Mouse (Mus musculus): ENCODE measurements around the gene Mrgprh. TPM values are rescaled to one million over a fixed set of nuclear protein-coding genes. Genes with fewer than 3 reads are reported as not detected.

Gene Mrgprh
- polyA plus RNA-seq, 1 experiment = not detected

DNA sequence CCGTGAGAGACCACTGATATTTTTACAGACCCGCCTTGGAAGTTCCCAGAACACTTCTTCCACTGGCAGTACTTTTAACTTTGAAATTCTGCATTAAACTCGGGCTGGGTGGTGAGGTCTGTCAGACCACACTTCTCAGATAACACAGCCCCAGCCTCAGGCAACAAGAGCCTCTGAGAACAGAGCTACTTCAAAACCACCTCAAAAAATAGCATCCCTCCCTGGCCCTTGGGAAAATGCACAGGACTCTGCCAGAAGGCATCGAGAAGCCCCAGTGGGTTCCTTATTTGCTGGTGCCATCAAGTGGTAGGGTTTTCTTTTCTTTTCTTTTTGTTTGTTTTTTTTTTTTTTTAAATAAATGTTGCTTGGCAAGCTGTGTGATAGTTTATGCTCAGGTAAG, 7.2 kb upstream of the Mrgprh start:
- H3K4me3 ChIP-seq (ENCODE audit: low read depth, low read length) = no peak overlapping the region
- H3K27ac ChIP-seq (ENCODE audit: insufficient read depth, low read length) = no peak overlapping the region
- H3K27me3 ChIP-seq (ENCODE audit: control insufficient read depth, insufficient read depth, low read length, poor library complexity, severe bottlenecking) = no peaks in the 10 kb centered on the region
- H3K4me1 ChIP-seq (ENCODE audit: control insufficient read depth, insufficient read depth, low read length) = peaks cover 1% of the 10 kb centered on the region
- no peaks in the 10 kb centered on the region for H3K36me3 ChIP-seq (ENCODE audit: control insufficient read depth, insufficient read depth, low read length, poor library complexity, severe bottlenecking)
- no peak overlapping the region for H3K9ac ChIP-seq (ENCODE audit: low read depth, poor library complexity, severe bottlenecking)
- TF ChIP-seq CTCF (IDR thresholded peaks at IDR 0.05; ENCODE audit: low read depth, low read length) (no peak), EP300 (IDR thresholded peaks at IDR 0.05; ENCODE audit: insufficient read depth, low read depth, low read length) (no peak), POLR2A (IDR thresholded peaks at IDR 0.05; ENCODE audit: insufficient read depth, low read length) (no peak)
- H3K9me3 ChIP-seq (replicated peaks; ENCODE audit: control insufficient read depth, insufficient read depth, low read length, poor library complexity, severe bottlenecking) = no peaks in the 10 kb centered on the region

DNA sequence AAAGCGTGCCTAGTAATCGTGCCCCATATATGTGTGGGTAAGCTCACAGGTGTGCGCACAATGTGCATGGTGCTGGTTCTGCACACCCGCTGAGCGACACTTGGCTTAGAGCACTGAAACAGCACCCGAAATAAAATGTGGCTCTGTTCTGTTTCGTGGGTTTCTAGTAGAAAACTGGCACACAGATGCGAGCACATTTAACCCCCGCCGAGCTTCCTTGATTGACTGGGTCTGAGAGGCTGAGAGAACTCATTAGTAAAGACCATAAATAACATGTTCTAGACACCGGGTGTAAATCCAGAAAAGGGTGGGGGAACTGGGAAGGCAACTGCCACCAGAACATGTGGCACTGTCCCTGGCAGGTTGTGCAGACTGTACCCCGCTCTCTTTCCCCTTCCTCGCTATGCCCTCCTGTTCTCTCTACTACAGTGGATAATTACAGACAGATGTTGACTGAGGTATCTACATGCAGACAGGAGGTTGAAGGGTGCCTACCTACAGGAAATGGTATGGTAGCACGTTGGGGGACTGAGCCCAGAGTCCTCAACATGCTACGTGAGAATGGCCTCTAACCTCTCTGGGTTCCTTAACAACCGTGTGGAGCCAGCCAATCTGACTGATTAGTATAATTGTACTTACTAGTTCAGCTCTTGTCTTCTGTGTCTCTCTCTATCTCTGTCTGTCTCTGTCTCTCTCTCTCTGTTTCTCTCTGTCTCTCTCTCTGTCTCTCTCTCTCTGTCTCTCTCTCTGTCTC, 3.4 kb upstream of the Mrgprh start:
- TF ChIP-seq POLR2A (IDR thresholded peaks at IDR 0.05; ENCODE audit: insufficient read depth, low read length) = no peak
- TF ChIP-seq EP300 (IDR thresholded peaks at IDR 0.05; ENCODE audit: insufficient read depth, low read depth, low read length) = no peak
- TF ChIP-seq CTCF (IDR thresholded peaks at IDR 0.05; ENCODE audit: low read depth, low read length) = no peak
- H3K9me3 ChIP-seq (replicated peaks; ENCODE audit: control insufficient read depth, insufficient read depth, low read length, poor library complexity, severe bottlenecking) = no peaks in the 10 kb centered on the region
- no peak overlapping the region for H3K27ac ChIP-seq (ENCODE audit: insufficient read depth, low read length)
- H3K4me1 ChIP-seq (ENCODE audit: control insufficient read depth, insufficient read depth, low read length) = peaks cover 1% of the 10 kb centered on the region
- H3K4me3 ChIP-seq (ENCODE audit: low read depth, low read length) = peak overlapping the region; percentile 30; the same call in 1 of the 2 replicates
- H3K9ac ChIP-seq (ENCODE audit: low read depth, poor library complexity, severe bottlenecking) = no peak overlapping the region
- no peaks in the 10 kb centered on the region for H3K27me3 ChIP-seq (ENCODE audit: control insufficient read depth, insufficient read depth, low read length, poor library complexity, severe bottlenecking)
- no peaks in the 10 kb centered on the region for H3K36me3 ChIP-seq (ENCODE audit: control insufficient read depth, insufficient read depth, low read length, poor library complexity, severe bottlenecking)

DNA sequence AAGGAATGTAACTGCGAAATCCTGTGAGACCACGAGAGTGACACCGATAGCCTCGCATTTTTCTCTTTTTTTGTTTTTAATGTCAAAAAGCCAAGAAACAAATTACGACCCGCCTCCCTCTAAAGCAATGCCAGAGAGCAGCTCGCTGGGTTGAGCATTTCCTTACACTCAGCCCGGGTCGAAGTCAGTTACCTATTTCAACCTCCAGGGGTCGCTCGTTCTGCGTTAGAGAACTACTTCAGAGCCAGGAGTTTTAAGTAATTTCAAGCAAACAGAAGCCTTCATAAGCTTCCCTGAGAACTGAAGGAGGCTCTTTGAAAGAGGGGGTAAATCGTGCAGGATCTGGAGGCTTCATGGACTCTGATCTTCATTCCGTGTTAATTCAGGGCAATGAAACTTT, 4.3 kb downstream of the Mrgprh start:
- Histone ChIP-seq H3K4me1 (ENCODE audit: control insufficient read depth, insufficient read depth, low read length) (peaks cover 7% of the 10 kb centered on the region), H3K36me3 (ENCODE audit: control insufficient read depth, insufficient read depth, low read length, poor library complexity, severe bottlenecking) (no peaks in the 10 kb centered on the region), H3K9ac (ENCODE audit: low read depth, poor library complexity, severe bottlenecking) (no peak overlapping the region), H3K27me3 (ENCODE audit: control insufficient read depth, insufficient read depth, low read length, poor library complexity, severe bottlenecking) (no peaks in the 10 kb centered on the region), H3K4me3 (ENCODE audit: low read depth, low read length) (no peak overlapping the region; the same call in 1 of the 2 replicates), H3K9me3 (replicated peaks; ENCODE audit: control insufficient read depth, insufficient read depth, low read length, poor library complexity, severe bottlenecking) (no peaks in the 10 kb centered on the region), H3K27ac (ENCODE audit: insufficient read depth, low read length) (no peak overlapping the region)
- TF ChIP-seq CTCF (IDR thresholded peaks at IDR 0.05; ENCODE audit: low read depth, low read length) (peak; percentile 58), POLR2A (IDR thresholded peaks at IDR 0.05; ENCODE audit: insufficient read depth, low read length) (no peak), EP300 (IDR thresholded peaks at IDR 0.05; ENCODE audit: insufficient read depth, low read depth, low read length) (no peak)

DNA sequence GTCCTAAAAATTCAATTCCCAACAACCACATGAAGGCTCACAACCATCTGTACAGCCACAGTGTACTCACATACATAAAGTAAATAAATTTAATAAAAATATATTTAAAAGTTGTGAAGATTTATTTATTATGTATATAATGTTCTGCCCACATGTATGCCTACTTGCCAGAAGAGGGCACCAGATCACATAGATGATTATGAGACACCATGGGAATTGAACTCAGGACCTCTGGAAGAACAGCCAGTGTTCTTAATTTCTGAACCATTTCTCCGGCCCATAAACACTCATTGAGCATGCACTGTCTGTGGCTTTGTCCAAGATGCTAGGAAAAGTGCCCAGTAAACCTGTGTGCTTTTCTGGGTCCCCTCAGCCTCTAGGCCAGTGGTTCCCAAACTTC, 5.4 kb downstream of the Mrgprh start:
- H3K9me3 ChIP-seq (replicated peaks; ENCODE audit: control insufficient read depth, insufficient read depth, low read length, poor library complexity, severe bottlenecking) = no peaks in the 10 kb centered on the region
- H3K36me3 ChIP-seq (ENCODE audit: control insufficient read depth, insufficient read depth, low read length, poor library complexity, severe bottlenecking) = no peaks in the 10 kb centered on the region
- H3K4me1 ChIP-seq (ENCODE audit: control insufficient read depth, insufficient read depth, low read length) = peaks cover 7% of the 10 kb centered on the region
- no peak overlapping the region for H3K9ac ChIP-seq (ENCODE audit: low read depth, poor library complexity, severe bottlenecking)
- H3K4me3 ChIP-seq (ENCODE audit: low read depth, low read length) = no peak overlapping the region
- H3K27me3 ChIP-seq (ENCODE audit: control insufficient read depth, insufficient read depth, low read length, poor library complexity, severe bottlenecking) = no peaks in the 10 kb centered on the region
- no peak for TF ChIP-seq POLR2A (IDR thresholded peaks at IDR 0.05; ENCODE audit: insufficient read depth, low read length)
- TF ChIP-seq CTCF (IDR thresholded peaks at IDR 0.05; ENCODE audit: low read depth, low read length) = no peak
- no peak for TF ChIP-seq EP300 (IDR thresholded peaks at IDR 0.05; ENCODE audit: insufficient read depth, low read depth, low read length)
- no peak overlapping the region for H3K27ac ChIP-seq (ENCODE audit: insufficient read depth, low read length)

DNA sequence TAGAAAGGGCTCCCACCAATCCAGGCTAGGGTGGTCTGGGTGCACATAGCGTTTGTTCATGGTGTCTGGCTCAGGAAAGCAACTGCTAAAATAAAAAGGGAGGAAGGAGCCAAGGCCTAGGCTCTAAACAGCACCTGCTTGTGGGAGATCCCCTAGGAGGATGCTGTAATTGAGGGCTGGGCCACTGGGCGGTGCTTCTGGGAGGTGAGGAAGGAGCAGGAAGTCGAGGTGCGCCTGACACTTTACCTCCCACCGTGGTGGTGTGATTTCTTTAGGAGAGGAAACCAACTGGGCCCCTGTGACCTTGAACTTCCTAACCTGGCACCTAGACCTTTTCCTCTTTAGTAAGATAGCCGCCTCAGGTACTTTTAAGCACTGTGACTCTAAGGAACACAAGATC, 10.8 kb downstream of the Mrgprh start:
- H3K4me1 ChIP-seq (ENCODE audit: control insufficient read depth, insufficient read depth, low read length) = peaks cover 7% of the 10 kb centered on the region
- no peaks in the 10 kb centered on the region for H3K27me3 ChIP-seq (ENCODE audit: control insufficient read depth, insufficient read depth, low read length, poor library complexity, severe bottlenecking)
- peak; percentile 76; the same call in 1 of the 2 replicates for TF ChIP-seq EP300 (IDR thresholded peaks at IDR 0.05; ENCODE audit: insufficient read depth, low read depth, low read length)
- TF ChIP-seq POLR2A (IDR thresholded peaks at IDR 0.05; ENCODE audit: insufficient read depth, low read length) = no peak

DNA sequence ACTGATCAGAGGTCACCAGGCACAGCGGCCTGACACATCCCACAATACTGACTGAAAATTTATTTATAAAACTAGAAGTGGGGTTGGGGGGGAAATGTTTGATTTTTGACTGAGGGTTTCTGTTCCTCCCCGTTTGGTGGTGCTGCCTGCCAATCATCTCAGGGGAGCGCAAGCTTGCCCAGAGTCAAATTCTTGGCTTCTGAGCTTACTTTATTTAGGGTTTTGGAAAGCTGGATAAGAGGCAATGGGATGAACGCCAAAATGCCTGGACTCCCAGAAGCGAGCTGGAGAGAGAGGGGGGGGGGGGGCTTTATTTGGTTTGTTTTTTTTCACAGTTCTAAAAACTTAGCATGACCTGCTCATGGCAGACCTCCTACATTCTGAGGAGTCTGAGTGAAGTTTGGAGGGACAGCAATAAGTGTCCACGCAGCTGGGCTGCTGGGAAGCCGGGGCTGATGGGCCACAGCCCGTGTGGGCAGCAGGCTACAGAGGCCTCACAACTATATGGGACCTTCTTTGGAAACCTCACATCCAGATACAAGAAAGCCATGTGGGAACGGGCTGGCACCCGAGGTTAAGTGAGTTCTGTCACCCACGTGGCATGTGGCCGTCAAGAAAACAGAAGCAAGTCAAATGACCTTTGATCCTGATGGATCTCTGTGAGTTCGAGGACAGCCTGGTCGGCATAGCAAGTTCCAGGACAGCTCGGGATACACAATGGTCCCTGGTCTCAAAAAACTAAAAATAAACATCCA, 11.4 kb downstream of the Mrgprh start:
- Histone ChIP-seq H3K36me3 (ENCODE audit: control insufficient read depth, insufficient read depth, low read length, poor library complexity, severe bottlenecking) (peaks cover 9% of the 10 kb centered on the region; the same call in 1 of the 2 replicates), H3K4me1 (ENCODE audit: control insufficient read depth, insufficient read depth, low read length) (peaks cover 7% of the 10 kb centered on the region), H3K9me3 (replicated peaks; ENCODE audit: control insufficient read depth, insufficient read depth, low read length, poor library complexity, severe bottlenecking) (no peaks in the 10 kb centered on the region), H3K27me3 (ENCODE audit: control insufficient read depth, insufficient read depth, low read length, poor library complexity, severe bottlenecking) (no peaks in the 10 kb centered on the region), H3K27ac (ENCODE audit: insufficient read depth, low read length) (peak overlapping the region; percentile 16; the same call in 1 of the 2 replicates), H3K9ac (ENCODE audit: low read depth, poor library complexity, severe bottlenecking) (no peak overlapping the region), H3K4me3 (ENCODE audit: low read depth, low read length) (no peak overlapping the region)
- TF ChIP-seq POLR2A (IDR thresholded peaks at IDR 0.05; ENCODE audit: insufficient read depth, low read length) (no peak), CTCF (IDR thresholded peaks at IDR 0.05; ENCODE audit: low read depth, low read length) (no peak), EP300 (IDR thresholded peaks at IDR 0.05; ENCODE audit: insufficient read depth, low read depth, low read length) (no peak)

More for the DNA sequence above, 10.8 kb downstream of the Mrgprh start:
- Histone ChIP-seq H3K36me3 (ENCODE audit: control insufficient read depth, insufficient read depth, low read length, poor library complexity, severe bottlenecking) (peaks cover 9% of the 10 kb centered on the region; the same call in 1 of the 2 replicates), H3K27ac (ENCODE audit: insufficient read depth, low read length) (peak overlapping the region; percentile 68), H3K9me3 (replicated peaks; ENCODE audit: control insufficient read depth, insufficient read depth, low read length, poor library complexity, severe bottlenecking) (no peaks in the 10 kb centered on the region), H3K9ac (ENCODE audit: low read depth, poor library complexity, severe bottlenecking) (no peak overlapping the region), H3K4me3 (ENCODE audit: low read depth, low read length) (no peak overlapping the region)

All from ES-Bruce4 (cell line).